Mouse (Mus musculus) hindbrain, embryonic 11.5 days (tissue): ENCODE measurements around the gene Retnlb. TPM values are rescaled to one million over a fixed set of nuclear protein-coding genes. Genes with fewer than 3 reads are reported as not detected.

Source experiments
- ATAC-seq: fragments of 200-750 bp; cut with Nextera tagmentation; 2 replicates; pipeline ENCODE4 v1.8.0; 2017; ENCODE audit warnings: mild to moderate bottlenecking, moderate TSS enrichment, moderate library complexity; ENCODE audit not compliant: low FRiP score
- DNase-seq: peaks from one replicate; pipeline ENCODE4 v3.0.0-alpha.2; 2015; ENCODE audit warnings: low spot score
- H3K27ac ChIP-seq: fragments of 300-500 bp; sonication (generic); 2 replicates; pipeline ENCODE4 v1.5.1; 2014; ENCODE audit warnings: mild to moderate bottlenecking, low read depth, low read length
- H3K27me3 ChIP-seq: fragments of 300-500 bp; sonication (generic); 2 replicates; pipeline ENCODE4 v1.6.1; 2014; ENCODE audit warnings: mild to moderate bottlenecking, low read length, moderate library complexity, mixed read lengths; ENCODE audit not compliant: control insufficient read depth, insufficient read depth
- H3K36me3 ChIP-seq: fragments of 300-500 bp; sonication (generic); 2 replicates; pipeline ENCODE4 v1.6.1; 2014; ENCODE audit warnings: mild to moderate bottlenecking, low read length, moderate library complexity, mixed read lengths; ENCODE audit not compliant: control insufficient read depth, insufficient read depth
- H3K4me1 ChIP-seq: fragments of 300-500 bp; sonication (generic); replicated peaks from 2 replicates; pipeline ENCODE4 v1.6.1; 2014; ENCODE audit warnings: low read length, mixed read lengths; ENCODE audit not compliant: control insufficient read depth, insufficient read depth
- H3K4me2 ChIP-seq: fragments of 300-500 bp; sonication (generic); replicated peaks from 2 replicates; pipeline ENCODE4 v1.6.1; 2014; ENCODE audit warnings: mild to moderate bottlenecking, low read depth, low read length
- H3K4me3 ChIP-seq: fragments of 300-500 bp; sonication (generic); 2 replicates; pipeline ENCODE4 v1.5.1; 2014; ENCODE audit warnings: low read depth, low read length
- H3K9ac ChIP-seq: fragments of 300-500 bp; sonication (generic); 2 replicates; pipeline ENCODE4 v1.6.1; 2014; ENCODE audit warnings: low read depth, low read length
- H3K9me3 ChIP-seq: fragments of 300-500 bp; sonication (generic); 2 replicates; pipeline ENCODE4 v1.6.1; 2016; ENCODE audit warnings: low read length; ENCODE audit not compliant: control insufficient read depth
- WGBS: fragments of 180-500 bp; shearing (Covaris S2); extraction: QIAGEN DNeasy Blood & Tissue Kit; methylation state at CpG from one replicate; pipeline ENCODE4 v1.1.7; 2014; 5-methylcytosine and 5-hydroxymethylcytosine counted together
- polyA plus RNA-seq: library from polyadenylated mRNA; unstranded; fragments of >200 nt; fragmentation: Nextera tagmentation; extraction: Ambion mirVana; gene quantifications from 2 replicates; pipeline ENCODE4 v1.2.1, GENCODE M21; 2014

The Retnlb gene
- polyA plus RNA-seq, result not detected in 2 replicates

GRCm38 (mm10) chr16:48816695-48817094, at the start of gene Retnlb:
Gene Retnlb, plus strand, starts transcription at chr16:48816856.
- no peak within 1 kb of the TSS for H3K27ac ChIP-seq
- no peaks in the 10 kb centered on the region for H3K4me1 ChIP-seq
- no peak for ATAC-seq
- no peak within 1 kb of the TSS for H3K4me2 ChIP-seq
- H3K9me3 ChIP-seq, result no peaks in the 10 kb centered on the region
- H3K4me3 ChIP-seq, result no peak within 1 kb of the TSS
- no peak for DNase-seq
- H3K9ac ChIP-seq, result no peak within 1 kb of the TSS
- WGBS, result 98% methylated on average over 2 of the region's 2 CpGs
- H3K27me3 ChIP-seq, result no peaks in the 10 kb centered on the region
- no peaks in the 10 kb centered on the region for H3K36me3 ChIP-seq

DNA sequence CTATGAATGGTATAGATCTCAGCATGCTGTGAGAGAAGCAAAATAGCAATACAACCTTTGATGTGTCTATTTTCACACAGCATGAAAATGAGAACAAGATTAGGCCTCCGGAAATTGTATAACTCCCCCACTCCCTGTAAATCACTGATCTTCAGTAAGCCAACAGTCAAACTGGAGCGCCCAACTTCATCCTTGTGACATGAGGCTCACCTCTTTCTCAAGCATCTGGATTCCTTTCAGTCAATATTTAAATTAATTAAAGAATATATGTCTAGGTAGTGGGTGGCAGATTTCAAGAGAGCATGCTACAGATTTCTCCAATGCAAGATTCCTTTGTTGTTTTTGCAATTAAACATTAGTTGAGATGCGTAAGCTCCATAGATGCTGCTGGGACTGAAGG, 47.5 kb upstream of the Retnlb start:
- H3K4me3 ChIP-seq, result no peak overlapping the region
- H3K9ac ChIP-seq, result no peak overlapping the region
- H3K27ac ChIP-seq, result no peak overlapping the region
- H3K9me3 ChIP-seq, result no peaks in the 10 kb centered on the region
- H3K4me1 ChIP-seq, result no peaks in the 10 kb centered on the region
- H3K36me3 ChIP-seq, result no peaks in the 10 kb centered on the region
- WGBS, result 92% methylated on average over 3 of the region's 3 CpGs
- no peaks in the 10 kb centered on the region for H3K27me3 ChIP-seq
- no peak overlapping the region for H3K4me2 ChIP-seq
- DNase-seq, result no peak
- ATAC-seq, result no peak

- Histone ChIP-seq H3K9me3 (no peaks in the 10 kb centered on the region), H3K4me2 (no peak within 1 kb of the TSS), H3K36me3 (no peaks in the 10 kb centered on the region), H3K9ac (no peak within 1 kb of the TSS), H3K4me3 (no peak within 1 kb of the TSS), H3K27me3 (no peaks in the 10 kb centered on the region), H3K27ac (no peak within 1 kb of the TSS), H3K4me1 (no peaks in the 10 kb centered on the region)
- ATAC-seq (no peak), DNase-seq (no peak)
- 85% methylated on average over 3 of the region's 3 CpGs for WGBS
Measured at GRCm38 (mm10) chr16:48771971-48772445, 44.6 kb upstream of the Retnlb start, which contains the start of gene Trat1. Gene Trat1, minus strand, starts transcription at chr16:48772021.

DNA sequence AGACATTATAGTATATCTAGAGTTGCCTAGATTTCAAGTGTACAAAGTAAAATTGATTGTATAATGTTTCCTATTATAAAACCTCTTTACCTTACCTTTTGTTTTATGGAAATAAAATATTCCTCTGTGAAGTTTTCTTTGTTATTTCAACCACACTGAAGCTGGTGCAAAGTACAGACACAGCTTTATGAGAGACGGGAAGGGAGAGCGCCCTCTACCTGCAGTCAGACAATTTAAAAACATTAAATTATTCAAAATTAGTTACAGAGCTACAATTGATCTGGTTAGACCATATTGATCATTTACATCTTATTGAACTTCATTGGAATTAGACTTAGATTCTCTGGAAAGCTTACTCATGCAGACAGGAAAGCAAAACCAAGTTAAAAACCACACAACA, 39.4 kb upstream of the Retnlb start:
- ATAC-seq, result no peak
- no peak overlapping the region for H3K27ac ChIP-seq
- H3K36me3 ChIP-seq, result no peaks in the 10 kb centered on the region
- H3K4me1 ChIP-seq, result no peaks in the 10 kb centered on the region
- H3K4me2 ChIP-seq, result no peak overlapping the region
- H3K4me3 ChIP-seq, result no peak overlapping the region
- H3K9ac ChIP-seq, result no peak overlapping the region
- no peaks in the 10 kb centered on the region for H3K27me3 ChIP-seq
- WGBS, result 62% methylated on average over 2 of the region's 2 CpGs
- no peaks in the 10 kb centered on the region for H3K9me3 ChIP-seq
- no peak for DNase-seq

- Histone ChIP-seq H3K36me3 (no peaks in the 10 kb centered on the region), H3K9me3 (no peaks in the 10 kb centered on the region), H3K4me3 (no peak overlapping the region), H3K9ac (no peak overlapping the region), H3K4me1 (no peaks in the 10 kb centered on the region), H3K27me3 (no peaks in the 10 kb centered on the region), H3K4me2 (no peak overlapping the region), H3K27ac (no peak overlapping the region)
- 82% methylated on average over 3 of the region's 3 CpGs for WGBS
- DNase-seq, result no peak
- ATAC-seq, result no peak
Measured at GRCm38 (mm10) chr16:48786258-48786657, 30.4 kb upstream of the Retnlb start.

DNA sequence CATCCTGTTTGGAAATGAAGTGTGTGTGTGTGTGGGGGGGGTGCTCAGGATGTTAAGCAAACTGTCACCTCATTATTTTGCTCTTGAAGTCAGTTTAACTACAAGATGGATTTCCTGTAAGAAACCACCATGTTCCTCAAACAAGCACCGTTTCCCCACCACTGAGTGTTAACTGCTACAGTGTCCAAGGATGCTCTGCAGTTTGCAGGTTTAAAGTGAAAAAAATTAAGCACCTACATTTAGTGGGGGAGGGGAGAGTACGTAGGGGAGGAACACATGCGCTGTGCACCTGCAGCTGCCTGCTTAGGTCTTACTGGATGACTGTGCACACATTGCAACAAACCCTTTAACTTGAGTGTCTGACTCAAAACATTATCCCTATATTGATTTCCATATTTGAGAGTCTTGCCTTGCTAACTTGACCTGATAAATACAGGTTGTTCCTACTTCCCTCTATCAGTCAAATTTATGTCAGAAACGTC, 27.9 kb upstream of the Retnlb start:
- Histone ChIP-seq H3K27ac (no peak overlapping the region), H3K27me3 (no peaks in the 10 kb centered on the region), H3K4me1 (no peaks in the 10 kb centered on the region), H3K9ac (no peak overlapping the region), H3K9me3 (no peaks in the 10 kb centered on the region), H3K4me2 (no peak overlapping the region), H3K36me3 (no peaks in the 10 kb centered on the region), H3K4me3 (no peak overlapping the region)
- ATAC-seq (no peak), DNase-seq (no peak)
- WGBS, result 85% methylated on average over 4 of the region's 4 CpGs

DNA sequence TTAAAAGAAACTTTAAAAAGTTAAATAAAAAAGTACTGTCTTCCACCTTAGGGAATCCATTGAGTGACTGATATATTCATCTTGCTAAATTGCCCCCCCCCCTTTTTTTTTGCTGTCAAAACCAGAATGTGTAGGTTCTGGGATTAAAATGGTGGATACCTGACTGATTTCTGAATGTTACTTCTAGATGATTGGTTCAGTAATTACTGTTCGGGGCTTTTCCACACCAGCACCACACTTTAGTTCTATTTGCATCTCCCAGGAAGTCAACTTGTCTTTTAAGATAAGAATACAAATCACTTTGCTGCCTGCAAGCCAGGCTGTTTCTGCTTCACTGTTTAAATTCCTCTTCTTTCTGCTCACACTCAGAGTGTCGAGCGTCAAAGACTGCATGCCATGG, 18.4 kb upstream of the Retnlb start:
- H3K4me2 ChIP-seq, result no peak overlapping the region
- H3K36me3 ChIP-seq, result no peaks in the 10 kb centered on the region
- DNase-seq (no peak), ATAC-seq (no peak)
- 85% methylated on average over 3 of the region's 3 CpGs for WGBS
- no peak overlapping the region for H3K9ac ChIP-seq
- H3K4me3 ChIP-seq, result no peak overlapping the region
- no peaks in the 10 kb centered on the region for H3K4me1 ChIP-seq
- H3K9me3 ChIP-seq, result no peaks in the 10 kb centered on the region
- H3K27me3 ChIP-seq, result no peaks in the 10 kb centered on the region
- no peak overlapping the region for H3K27ac ChIP-seq

- no peak overlapping the region for H3K9ac ChIP-seq
- no peak for ATAC-seq
- DNase-seq, result no peak
- no peaks in the 10 kb centered on the region for H3K36me3 ChIP-seq
- H3K9me3 ChIP-seq, result no peaks in the 10 kb centered on the region
- no peaks in the 10 kb centered on the region for H3K27me3 ChIP-seq
- no peak overlapping the region for H3K4me3 ChIP-seq
- H3K27ac ChIP-seq, result no peak overlapping the region
- 83% methylated on average over 3 of the region's 3 CpGs for WGBS
- H3K4me2 ChIP-seq, result no peak overlapping the region
- no peaks in the 10 kb centered on the region for H3K4me1 ChIP-seq
Measured at GRCm38 (mm10) chr16:48799470-48799869, 17.2 kb upstream of the Retnlb start.

DNA sequence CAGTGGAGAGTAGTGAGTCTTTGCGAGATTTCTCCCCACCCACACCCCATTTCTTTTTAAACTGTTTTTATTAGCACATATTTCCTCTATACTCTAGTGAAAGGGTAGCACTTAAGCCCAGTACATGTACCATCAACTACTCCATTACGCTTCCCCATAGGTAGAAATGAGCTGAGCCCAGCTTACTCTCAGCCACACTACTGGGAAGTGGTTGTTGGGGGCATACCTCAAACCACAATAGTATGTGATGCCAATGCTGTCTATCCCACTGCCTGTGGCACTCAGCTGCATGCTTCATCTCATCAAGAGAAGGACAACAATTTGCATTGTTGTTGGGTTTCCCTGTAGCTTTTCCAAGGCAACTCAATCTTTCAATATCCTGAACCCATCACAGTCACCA, 15.8 kb upstream of the Retnlb start:
- H3K27ac ChIP-seq, result no peak overlapping the region
- no peaks in the 10 kb centered on the region for H3K4me1 ChIP-seq
- no peak for ATAC-seq
- no peak for DNase-seq
- H3K36me3 ChIP-seq, result no peaks in the 10 kb centered on the region
- H3K9me3 ChIP-seq, result no peaks in the 10 kb centered on the region
- no peak overlapping the region for H3K4me2 ChIP-seq
- 95% methylated on average over 2 of the region's 2 CpGs for WGBS
- H3K9ac ChIP-seq, result no peak overlapping the region
- no peaks in the 10 kb centered on the region for H3K27me3 ChIP-seq
- no peak overlapping the region for H3K4me3 ChIP-seq
